ENCODE assay signal across 8 mouse cellular contexts in the genomic region with DNA sequence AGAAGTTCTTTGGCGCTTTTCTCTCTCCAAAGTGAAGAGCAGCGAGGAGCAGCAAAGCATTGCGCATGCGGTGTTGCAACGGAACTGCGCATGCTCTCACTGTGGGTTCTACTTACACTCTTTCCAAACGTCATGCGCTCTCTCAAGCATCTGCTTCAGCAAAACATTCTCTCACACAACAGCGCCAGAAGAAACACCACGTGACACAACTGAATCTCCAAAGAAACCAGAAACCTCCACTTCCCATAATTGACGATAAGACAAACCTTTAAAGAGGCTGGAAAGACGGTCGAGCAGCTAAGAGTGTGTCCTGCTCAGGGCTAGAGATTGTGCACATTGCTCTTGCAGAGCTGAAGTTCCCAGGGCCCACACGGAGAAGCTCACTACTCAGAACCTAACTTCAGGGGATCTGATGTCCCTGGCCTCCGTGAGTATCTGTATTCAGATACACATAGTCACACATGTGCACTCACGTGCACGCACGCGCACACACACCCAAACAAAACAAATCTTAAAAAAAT. TPM values are rescaled to one million over a fixed set of nuclear protein-coding genes. Genes with fewer than 3 reads are reported as not detected.
DNase-seq lines count a peak whose midpoint lies in the region; ATAC-seq lines count a peak whose summit lies in the region.

No protein-coding gene starts in this region.

- peak; percentile 48; the same call in 1 of the 2 replicates for ATAC-seq in hindbrain, embryonic 14.5 days (ENCODE audit: low FRiP score)

- peak overlapping the region; percentile 59 for H3K4me2 ChIP-seq in hindbrain, embryonic 14.5 days (replicated peaks)

- H3K9ac ChIP-seq in hindbrain, embryonic 14.5 days, result peak overlapping the region; percentile 47

- no peaks in the 10 kb centered on the region for H3K4me1 ChIP-seq in hindbrain, embryonic 14.5 days (replicated peaks; ENCODE audit: control insufficient read depth, insufficient read depth, low read length)

- H3K27ac ChIP-seq in hindbrain, embryonic 14.5 days, result no peak overlapping the region

- H3K27me3 ChIP-seq in hindbrain, embryonic 14.5 days (ENCODE audit: control insufficient read depth, insufficient read depth, low read length), result no peaks in the 10 kb centered on the region

- H3K36me3 ChIP-seq in hindbrain, embryonic 14.5 days (replicated peaks; ENCODE audit: control insufficient read depth, insufficient read depth), result no peaks in the 10 kb centered on the region

- DNase-seq in Muller cell, postnatal 12 days (ENCODE audit: inconsistent ontology term), result peak; percentile 64
- peak; percentile 57 to 62 for DNase-seq in cerebellum, postnatal 14 days
- DNase-seq in gastrocnemius, adult 18-20 months (ENCODE audit: low spot score), result peak; percentile 67
- peak; percentile 78 for DNase-seq in hindbrain, embryonic 14.5 days (ENCODE audit: low spot score)
- DNase-seq in layer of hippocampus, postnatal 14 days (ENCODE audit: low spot score in 2 of 2), result peak; percentile 46 to 79
- peak; percentile 78 for DNase-seq in lung, postnatal 10 days
- DNase-seq in retina, adult 2 months (ENCODE audit: low read depth, low spot score), result peak; percentile 39
- DNase-seq in thymus, postnatal 4 days, result peak; percentile 73

- no peaks in the 10 kb centered on the region for H3K9me3 ChIP-seq in hindbrain, embryonic 14.5 days (ENCODE audit: control insufficient read depth, low read length)

- peak overlapping the region; percentile 29 for H3K4me3 ChIP-seq in hindbrain, embryonic 14.5 days (replicated peaks; ENCODE audit: low read length)

- 58% methylated on average over 19 of the region's 19 CpGs for WGBS in hindbrain, embryonic 14.5 days

RNA-seq across cellular contexts. Expression of gene Dyrk1b, which starts 29.8 kb away (rescaled TPM):
- total RNA-seq in gastrocnemius, adult 18-20 months (2021), result 10 to 100 TPM; 48.1 to 84.1 TPM
- 11.6 and 12.6 TPM in 2 replicates for polyA plus RNA-seq in hindbrain, embryonic 14.5 days (2014; fragmentation: Nextera tagmentation; extraction: Ambion mirVana)
- 10 to 100 TPM; 37.5 to 43.5 TPM for total RNA-seq in layer of hippocampus, postnatal 14 days (2021)

RNA-seq across cellular contexts. Expression of gene Fbl, which starts 39.5 kb away (rescaled TPM):
- 10 to 100 TPM; 21.8 to 23.0 TPM for total RNA-seq in gastrocnemius, adult 18-20 months (2021)
- polyA plus RNA-seq in hindbrain, embryonic 14.5 days (2014; fragmentation: Nextera tagmentation; extraction: Ambion mirVana), result 23.1 and 28.2 TPM in 2 replicates
- total RNA-seq in layer of hippocampus, postnatal 14 days (2021), result 10 to 100 TPM; 53.0 to 58.7 TPM

RNA-seq across cellular contexts. Expression of gene Eid2, which starts 58.6 kb away (rescaled TPM):
- 1 to 10 TPM; 3.9 to 4.6 TPM for total RNA-seq in gastrocnemius, adult 18-20 months (2021)
- 8.8 and 11.3 TPM in 2 replicates for polyA plus RNA-seq in hindbrain, embryonic 14.5 days (2014; fragmentation: Nextera tagmentation; extraction: Ambion mirVana)
- total RNA-seq in layer of hippocampus, postnatal 14 days (2021), result 10 to 100 TPM; 65.7 to 66.1 TPM

Comparison
In these comparisons a context has a peak if more than half of its experiments do, and no peak if none do; other contexts are left out.
1. RNA of gene Eid2, which starts 58.6 kb away (total RNA-seq): 65.7 to 66.1 TPM in layer of hippocampus, postnatal 14 days; 3.9 to 4.6 TPM in gastrocnemius, adult 18-20 months; every median in the first group is over 10 times any median in the second.
2. Peak in every context shown above with its lines, with median percentiles within 50 percentile points of each other: DNase-seq.